In genomic region chr4:123228270-123228669, GRCm38 (mm10) we compare ENCODE assay signal across 11 mouse cellular contexts. TPM values are rescaled to one million over a fixed set of nuclear protein-coding genes. Genes with fewer than 3 reads are reported as not detected.
DNase-seq lines count a peak whose midpoint lies in the region; ATAC-seq lines count a peak whose summit lies in the region.
"Had no signal": no experiment of that assay in that cellular context is flagged by ENCODE, and none has a peak within 500 bp of the region (broad histone marks: within the 10 kb centered on the region; RNA-seq: fewer than 3 reads in every experiment).

No protein-coding gene starts in this region.

- WGBS in heart, embryonic 12.5 days = 37% methylated on average over 2 of the region's 2 CpGs
- WGBS in neural tube, embryonic 14.5 days = 38% methylated on average over 2 of the region's 2 CpGs
- 65% methylated on average over 2 of the region's 2 CpGs for WGBS in forebrain, embryonic 12.5 days
- WGBS in midbrain, embryonic 13.5 days = 59% methylated on average over 2 of the region's 2 CpGs

- peaks cover 11% of the 10 kb centered on the region; the same call in 1 of the 2 replicates for H3K27me3 ChIP-seq in heart, embryonic 12.5 days (replicated peaks)
- H3K27me3 ChIP-seq in neural tube, embryonic 14.5 days (ENCODE audit: control insufficient read depth, insufficient read depth, low read length) = peaks cover 5% of the 10 kb centered on the region; the same call in 1 of the 2 replicates
- H3K27me3 ChIP-seq in forebrain, embryonic 12.5 days = peaks cover 21% of the 10 kb centered on the region
- H3K27me3 ChIP-seq in midbrain, embryonic 13.5 days = peaks cover 18% of the 10 kb centered on the region

- no peak overlapping the region for H3K4me2 ChIP-seq in heart, embryonic 12.5 days
- H3K4me2 ChIP-seq in neural tube, embryonic 14.5 days (ENCODE audit: low read depth, low read length) = no peak overlapping the region
- no peak overlapping the region for H3K4me2 ChIP-seq in forebrain, embryonic 12.5 days
- no peak overlapping the region for H3K4me2 ChIP-seq in midbrain, embryonic 13.5 days (replicated peaks)
- H3K4me2 ChIP-seq: hindbrain, embryonic 15.5 days had no signal

- 0 out of 2 replicates have a peak, but pooled peaks cover 2% of the 10 kb centered on the region for H3K9me3 ChIP-seq in heart, embryonic 12.5 days (replicated peaks)
- H3K9me3 ChIP-seq in neural tube, embryonic 14.5 days (ENCODE audit: control insufficient read depth, low read length) = no peaks in the 10 kb centered on the region
- H3K9me3 ChIP-seq in forebrain, embryonic 12.5 days = no peaks in the 10 kb centered on the region
- no peaks in the 10 kb centered on the region for H3K9me3 ChIP-seq in midbrain, embryonic 13.5 days
- H3K9me3 ChIP-seq: hindbrain, embryonic 15.5 days had no signal

- H3K36me3 ChIP-seq in heart, embryonic 12.5 days = no peaks in the 10 kb centered on the region
- no peaks in the 10 kb centered on the region for H3K36me3 ChIP-seq in neural tube, embryonic 14.5 days (ENCODE audit: control insufficient read depth, insufficient read depth, low read length)
- H3K36me3 ChIP-seq in forebrain, embryonic 12.5 days (replicated peaks) = no peaks in the 10 kb centered on the region
- H3K36me3 ChIP-seq in midbrain, embryonic 13.5 days = no peaks in the 10 kb centered on the region
- H3K36me3 ChIP-seq: hindbrain, embryonic 15.5 days had no signal

- DNase-seq in heart, adult 11 months = peak; percentile 99
- peak; percentile 82 to 90 for DNase-seq in heart, adult 18-20 months
- DNase-seq in kidney, postnatal 10 days = peak; percentile 48
- no peak for DNase-seq in spleen, postnatal 14 days (ENCODE audit: low spot score in 2 of 2)
- DNase-seq: right cerebral cortex, postnatal 25 days had no signal

- no peak overlapping the region for H3K9ac ChIP-seq in heart, embryonic 12.5 days
- no peak overlapping the region for H3K9ac ChIP-seq in neural tube, embryonic 14.5 days (replicated peaks; ENCODE audit: low read depth, low read length)
- no peak overlapping the region for H3K9ac ChIP-seq in forebrain, embryonic 12.5 days
- no peak overlapping the region for H3K9ac ChIP-seq in midbrain, embryonic 13.5 days (replicated peaks)
- H3K9ac ChIP-seq: hindbrain, embryonic 15.5 days had no signal

- H3K27ac ChIP-seq in heart, embryonic 12.5 days (ENCODE audit: poor library complexity, severe bottlenecking) = no peak overlapping the region
- H3K27ac ChIP-seq in neural tube, embryonic 14.5 days (ENCODE audit: low read depth, low read length) = 0 out of 2 replicates have a peak overlapping the region, but pooled peaks have one; percentile 48
- no peak overlapping the region for H3K27ac ChIP-seq in forebrain, embryonic 12.5 days
- H3K27ac ChIP-seq in midbrain, embryonic 13.5 days = no peak overlapping the region
- H3K27ac ChIP-seq: hindbrain, embryonic 15.5 days; macrophage had no signal

- H3K4me3 ChIP-seq in heart, embryonic 12.5 days = no peak overlapping the region
- H3K4me3 ChIP-seq in neural tube, embryonic 14.5 days (ENCODE audit: low read depth, low read length) = no peak overlapping the region
- no peak overlapping the region for H3K4me3 ChIP-seq in forebrain, embryonic 12.5 days (replicated peaks)
- H3K4me3 ChIP-seq in midbrain, embryonic 13.5 days (replicated peaks) = no peak overlapping the region
- H3K4me3 ChIP-seq: hindbrain, embryonic 15.5 days had no signal

- no peak for ATAC-seq in heart, embryonic 12.5 days (ENCODE audit: insufficient number of reproducible peaks, low FRiP score)
- ATAC-seq in neural tube, embryonic 14.5 days (ENCODE audit: low read depth) = no peak
- ATAC-seq in forebrain, embryonic 12.5 days (ENCODE audit: low FRiP score) = no peak
- ATAC-seq in midbrain, embryonic 13.5 days = no peak

- peaks cover 48% of the 10 kb centered on the region for H3K4me1 ChIP-seq in heart, embryonic 12.5 days (replicated peaks)
- 0 out of 2 replicates have a peak, but pooled peaks cover 2% of the 10 kb centered on the region for H3K4me1 ChIP-seq in neural tube, embryonic 14.5 days (ENCODE audit: control insufficient read depth, insufficient read depth, low read length)
- peaks cover 2% of the 10 kb centered on the region for H3K4me1 ChIP-seq in forebrain, embryonic 12.5 days
- H3K4me1 ChIP-seq in midbrain, embryonic 13.5 days (replicated peaks) = peaks cover under 1% of the 10 kb centered on the region; the same call in 1 of the 2 replicates

RNA-seq across cellular contexts. Expression of gene Heyl, which starts 5.1 kb away (rescaled TPM):
- 6.8 and 7.3 TPM in 2 replicates for polyA plus RNA-seq in heart, embryonic 12.5 days (2016; fragmentation: Nextera tagmentation; extraction: Ambion mirVana)
- 10 to 100 TPM in 1 of 2 experiments, 1 to 10 TPM in 1; 8.9 to 11.2 TPM for total RNA-seq in heart, adult 18-20 months (2021)
- 3.5 and 9.3 TPM in 2 replicates for polyA plus RNA-seq in neural tube, embryonic 14.5 days (2014; fragmentation: Nextera tagmentation; extraction: Ambion mirVana)
- 5.1 and 5.9 TPM in 2 replicates for polyA plus RNA-seq in forebrain, embryonic 12.5 days (2016; fragmentation: Nextera tagmentation; extraction: Ambion mirVana)
- 5.5 and 6.6 TPM in 2 replicates for polyA plus RNA-seq in midbrain, embryonic 13.5 days (2015; fragmentation: Nextera tagmentation; extraction: Ambion mirVana)
- polyA plus RNA-seq: macrophage had no signal

RNA-seq across cellular contexts. Expression of gene Nt5c1a, which starts 27.0 kb away (rescaled TPM):
- polyA plus RNA-seq in heart, embryonic 12.5 days (2016; fragmentation: Nextera tagmentation; extraction: Ambion mirVana) = 0.92 TPM in 2 replicates
- 10 to 100 TPM; 50.8 to 64.1 TPM for total RNA-seq in heart, adult 18-20 months (2021)
- 0.22 TPM in 1 of 2 replicates, not detected in the other for polyA plus RNA-seq in neural tube, embryonic 14.5 days (2014; fragmentation: Nextera tagmentation; extraction: Ambion mirVana)
- not detected in 2 replicates for polyA plus RNA-seq in forebrain, embryonic 12.5 days (2016; fragmentation: Nextera tagmentation; extraction: Ambion mirVana)
- polyA plus RNA-seq in midbrain, embryonic 13.5 days (2015; fragmentation: Nextera tagmentation; extraction: Ambion mirVana) = not detected in 2 replicates
- polyA plus RNA-seq: macrophage had no signal

RNA-seq across cellular contexts. Expression of gene Pabpc4, which starts 33.9 kb away (rescaled TPM):
- polyA plus RNA-seq in heart, embryonic 12.5 days (2016; fragmentation: Nextera tagmentation; extraction: Ambion mirVana) = 62.7 and 63.0 TPM in 2 replicates
- 100 to 1,000 TPM; 336 to 356 TPM for total RNA-seq in heart, adult 18-20 months (2021)
- polyA plus RNA-seq in neural tube, embryonic 14.5 days (2014; fragmentation: Nextera tagmentation; extraction: Ambion mirVana) = 27.3 and 30.2 TPM in 2 replicates
- polyA plus RNA-seq in forebrain, embryonic 12.5 days (2016; fragmentation: Nextera tagmentation; extraction: Ambion mirVana) = 35.5 and 36.0 TPM in 2 replicates
- polyA plus RNA-seq in midbrain, embryonic 13.5 days (2015; fragmentation: Nextera tagmentation; extraction: Ambion mirVana) = 25.5 and 27.1 TPM in 2 replicates

RNA-seq across cellular contexts. Expression of gene Hpcal4, which starts 45.2 kb away (rescaled TPM):
- 1.6 TPM in 2 replicates for polyA plus RNA-seq in heart, embryonic 12.5 days (2016; fragmentation: Nextera tagmentation; extraction: Ambion mirVana)
- under 1 TPM; 0.05 to 0.50 TPM for total RNA-seq in heart, adult 18-20 months (2021)
- polyA plus RNA-seq in neural tube, embryonic 14.5 days (2014; fragmentation: Nextera tagmentation; extraction: Ambion mirVana) = 21.7 and 43.0 TPM in 2 replicates
- polyA plus RNA-seq in forebrain, embryonic 12.5 days (2016; fragmentation: Nextera tagmentation; extraction: Ambion mirVana) = 2.5 and 2.6 TPM in 2 replicates
- 14.1 and 16.5 TPM in 2 replicates for polyA plus RNA-seq in midbrain, embryonic 13.5 days (2015; fragmentation: Nextera tagmentation; extraction: Ambion mirVana)
- polyA plus RNA-seq: macrophage had no signal

Comparison
In these comparisons a context has a peak if more than half of its experiments do, and no peak if none do; other contexts are left out.
1. DNase-seq: peak in heart, adult 11 months (single experiment), heart, adult 18-20 months (2 of 2) and kidney, postnatal 10 days (single experiment); none in spleen, postnatal 14 days (0 of 2).